Mouse (Mus musculus): ENCODE results near the gene Atp2a3. TPM values are rescaled to one million over a fixed set of nuclear protein-coding genes. Genes with fewer than 3 reads are reported as not detected.

Atp2a3 gene
- polyA plus RNA-seq, 1 experiment, result 4.4 TPM

- Histone ChIP-seq H3K4me1 (ENCODE audit: control insufficient read depth, insufficient read depth, low read length) (no peaks in the 10 kb centered on the region), H3K4me3 (ENCODE audit: insufficient read depth, low read length) (no peak overlapping the region), H3K27ac (ENCODE audit: insufficient read depth, low read length) (no peak overlapping the region)
- no peak for TF ChIP-seq POLR2A (IDR thresholded peaks at IDR 0.05; ENCODE audit: extremely low read depth, insufficient read depth, low read length)
Measured at GRCm38 (mm10) chr11:72944996-72945793, 15.8 kb upstream of the Atp2a3 start.

GRCm38 (mm10) chr11:72945875-72946559 is 15.0 kb upstream of the Atp2a3 start:
- Histone ChIP-seq H3K4me3 (ENCODE audit: insufficient read depth, low read length) (no peak overlapping the region), H3K4me1 (ENCODE audit: control insufficient read depth, insufficient read depth, low read length) (no peaks in the 10 kb centered on the region), H3K27ac (ENCODE audit: insufficient read depth, low read length) (no peak overlapping the region)
- no peak for TF ChIP-seq POLR2A (IDR thresholded peaks at IDR 0.05; ENCODE audit: extremely low read depth, insufficient read depth, low read length)
- TF ChIP-seq CTCF (IDR thresholded peaks at IDR 0.05; ENCODE audit: extremely low read depth, insufficient read depth, low read length), result no peak

GRCm38 (mm10) chr11:72946560-72947119 is 14.3 kb upstream of the Atp2a3 start:
- no peaks in the 10 kb centered on the region for H3K4me1 ChIP-seq (ENCODE audit: control insufficient read depth, insufficient read depth, low read length)
- H3K4me3 ChIP-seq (ENCODE audit: insufficient read depth, low read length), result no peak overlapping the region
- TF ChIP-seq CTCF (IDR thresholded peaks at IDR 0.05; ENCODE audit: extremely low read depth, insufficient read depth, low read length), result no peak
- no peak for TF ChIP-seq POLR2A (IDR thresholded peaks at IDR 0.05; ENCODE audit: extremely low read depth, insufficient read depth, low read length)
- no peak overlapping the region for H3K27ac ChIP-seq (ENCODE audit: insufficient read depth, low read length)

GRCm38 (mm10) chr11:72947840-72948239 is 13.1 kb upstream of the Atp2a3 start:
- TF ChIP-seq CTCF (IDR thresholded peaks at IDR 0.05; ENCODE audit: extremely low read depth, insufficient read depth, low read length) (no peak), POLR2A (IDR thresholded peaks at IDR 0.05; ENCODE audit: extremely low read depth, insufficient read depth, low read length) (no peak)
- H3K4me1 ChIP-seq (ENCODE audit: control insufficient read depth, insufficient read depth, low read length), result no peaks in the 10 kb centered on the region
- no peak overlapping the region for H3K4me3 ChIP-seq (ENCODE audit: insufficient read depth, low read length)
- H3K27ac ChIP-seq (ENCODE audit: insufficient read depth, low read length), result no peak overlapping the region

- H3K4me1 ChIP-seq (ENCODE audit: control insufficient read depth, insufficient read depth, low read length), result no peaks in the 10 kb centered on the region
- no peak overlapping the region for H3K27ac ChIP-seq (ENCODE audit: insufficient read depth, low read length)
- TF ChIP-seq CTCF (IDR thresholded peaks at IDR 0.05; ENCODE audit: extremely low read depth, insufficient read depth, low read length) (no peak), POLR2A (IDR thresholded peaks at IDR 0.05; ENCODE audit: extremely low read depth, insufficient read depth, low read length) (no peak)
- H3K4me3 ChIP-seq (ENCODE audit: insufficient read depth, low read length), result no peak overlapping the region
Measured at GRCm38 (mm10) chr11:72948254-72948653, 12.7 kb upstream of the Atp2a3 start.

GRCm38 (mm10) chr11:72951137-72952000 is 9.6 kb upstream of the Atp2a3 start:
- Histone ChIP-seq H3K27ac (ENCODE audit: insufficient read depth, low read length) (no peak overlapping the region; the same call in 1 of the 2 replicates), H3K4me3 (ENCODE audit: insufficient read depth, low read length) (no peak overlapping the region), H3K4me1 (ENCODE audit: control insufficient read depth, insufficient read depth, low read length) (no peaks in the 10 kb centered on the region)
- TF ChIP-seq CTCF (IDR thresholded peaks at IDR 0.05; ENCODE audit: extremely low read depth, insufficient read depth, low read length) (no peak), POLR2A (IDR thresholded peaks at IDR 0.05; ENCODE audit: extremely low read depth, insufficient read depth, low read length) (no peak)

GRCm38 (mm10) chr11:72952226-72952625 is 8.7 kb upstream of the Atp2a3 start:
- Histone ChIP-seq H3K27ac (ENCODE audit: insufficient read depth, low read length) (0 out of 2 replicates have a peak overlapping the region, but pooled peaks have one; percentile 29), H3K4me1 (ENCODE audit: control insufficient read depth, insufficient read depth, low read length) (no peaks in the 10 kb centered on the region), H3K4me3 (ENCODE audit: insufficient read depth, low read length) (no peak overlapping the region)
- TF ChIP-seq POLR2A (IDR thresholded peaks at IDR 0.05; ENCODE audit: extremely low read depth, insufficient read depth, low read length) (no peak), CTCF (IDR thresholded peaks at IDR 0.05; ENCODE audit: extremely low read depth, insufficient read depth, low read length) (no peak)

GRCm38 (mm10) chr11:72952697-72953096 is 8.3 kb upstream of the Atp2a3 start:
- Histone ChIP-seq H3K4me1 (ENCODE audit: control insufficient read depth, insufficient read depth, low read length) (no peaks in the 10 kb centered on the region), H3K27ac (ENCODE audit: insufficient read depth, low read length) (0 out of 2 replicates have a peak overlapping the region, but pooled peaks have one; percentile 29), H3K4me3 (ENCODE audit: insufficient read depth, low read length) (no peak overlapping the region)
- TF ChIP-seq CTCF (IDR thresholded peaks at IDR 0.05; ENCODE audit: extremely low read depth, insufficient read depth, low read length), result no peak
- TF ChIP-seq POLR2A (IDR thresholded peaks at IDR 0.05; ENCODE audit: extremely low read depth, insufficient read depth, low read length), result no peak

GRCm38 (mm10) chr11:72953116-72953439 is 7.9 kb upstream of the Atp2a3 start:
- Histone ChIP-seq H3K27ac (ENCODE audit: insufficient read depth, low read length) (no peak overlapping the region), H3K4me3 (ENCODE audit: insufficient read depth, low read length) (no peak overlapping the region), H3K4me1 (ENCODE audit: control insufficient read depth, insufficient read depth, low read length) (no peaks in the 10 kb centered on the region)
- TF ChIP-seq CTCF (IDR thresholded peaks at IDR 0.05; ENCODE audit: extremely low read depth, insufficient read depth, low read length) (no peak), POLR2A (IDR thresholded peaks at IDR 0.05; ENCODE audit: extremely low read depth, insufficient read depth, low read length) (no peak)
